Mouse (Mus musculus): ENCODE data around the gene Mettl27. TPM values are rescaled to one million over a fixed set of nuclear protein-coding genes. Genes with fewer than 3 reads are reported as not detected.
A peak's percentile ranks its signal among the peaks of the same experiment; 100 is the strongest.

The Mettl27 gene
- 4.6 and 9.4 TPM in 2 replicates for total RNA-seq (2014; rRNA removed; ENCODE audit: low replicate concordance)
- polyA plus RNA-seq (2015; fragmentation: Nextera tagmentation; extraction: Ambion mirVana): 6.4 and 8.3 TPM in 2 replicates

DNA sequence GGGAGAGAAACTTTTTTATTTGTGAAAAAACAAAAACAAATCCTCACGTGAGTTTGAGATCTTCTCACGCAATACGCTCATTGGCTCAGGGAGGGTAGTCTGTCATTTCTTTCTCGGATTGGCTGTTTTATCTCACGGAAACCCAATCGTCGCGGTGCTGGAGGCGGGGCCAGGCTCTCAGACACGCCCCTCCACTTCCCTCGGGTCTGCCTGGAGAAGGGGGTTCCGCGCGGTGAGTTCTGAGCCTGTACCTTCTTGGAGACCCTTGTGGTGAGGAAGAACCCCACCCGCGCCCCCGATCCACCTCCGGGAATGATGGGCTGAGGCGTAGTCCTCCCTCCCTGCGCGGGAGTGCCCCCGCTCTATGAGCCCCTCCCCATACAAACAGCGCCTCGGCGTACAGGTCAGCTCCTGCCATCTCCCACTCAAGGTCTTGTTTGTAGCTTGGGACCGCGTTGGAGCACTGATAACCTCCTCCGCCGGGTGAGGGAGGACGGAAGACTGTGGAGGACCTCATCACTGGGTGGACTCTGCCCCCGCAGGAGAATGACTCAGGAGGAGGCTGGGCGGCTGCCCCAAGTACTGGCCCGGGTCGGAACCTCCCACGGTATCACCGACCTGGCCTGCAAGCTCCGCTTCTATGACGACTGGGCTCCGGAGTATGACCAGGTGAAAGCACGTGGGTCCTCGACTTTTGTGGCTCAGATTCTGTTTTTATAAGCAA lies at the start of gene Mettl27:
Gene Mettl27 (plus strand): TSS at position 190 of the 724 bp plus-strand sequence.
- H3K4me3 ChIP-seq (ENCODE audit: low read depth, low read length): peak within 1 kb of the TSS; percentile 58
- DNase-seq (ENCODE audit: low spot score) (peak; percentile 92), ATAC-seq (ENCODE audit: insufficient read depth, low read depth) (peak; percentile 93)
- H3K27me3 ChIP-seq (ENCODE audit: control insufficient read depth, insufficient read depth, low read length): no peaks in the 10 kb centered on the region
- H3K36me3 ChIP-seq (replicated peaks; ENCODE audit: control insufficient read depth, insufficient read depth, low read length): no peaks in the 10 kb centered on the region
- WGBS: under 1% methylated on average over 41 of the region's 41 CpGs
- 0 out of 2 replicates have a peak within 1 kb of the TSS, but pooled peaks have one; percentile 33 for H3K27ac ChIP-seq (ENCODE audit: low read depth)
- peak within 1 kb of the TSS; percentile 82 for H3K4me2 ChIP-seq (ENCODE audit: low read depth, low read length)
- no peaks in the 10 kb centered on the region for H3K9me3 ChIP-seq (replicated peaks; ENCODE audit: control insufficient read depth, low read length)
- H3K4me1 ChIP-seq (ENCODE audit: control insufficient read depth, insufficient read depth): no peaks in the 10 kb centered on the region
- no peak for TF ChIP-seq CTCF (IDR thresholded peaks at IDR 0.05; ENCODE audit: low read depth)
- no peak for TF ChIP-seq EP300 (IDR thresholded peaks at IDR 0.05; ENCODE audit: low read depth)
- H3K9ac ChIP-seq (replicated peaks; ENCODE audit: low read depth, low read length): peak within 1 kb of the TSS; percentile 42

GRCm38 (mm10) chr5:134883077-134883476 lies 49.1 kb upstream of the Mettl27 start:
- TF ChIP-seq EP300 (IDR thresholded peaks at IDR 0.05; ENCODE audit: low read depth): no peak
- TF ChIP-seq CTCF (IDR thresholded peaks at IDR 0.05; ENCODE audit: low read depth): no peak
- Histone ChIP-seq H3K27me3 (ENCODE audit: control insufficient read depth, insufficient read depth, low read length) (no peaks in the 10 kb centered on the region), H3K36me3 (replicated peaks; ENCODE audit: control insufficient read depth, insufficient read depth, low read length) (no peaks in the 10 kb centered on the region), H3K4me3 (ENCODE audit: low read depth, low read length) (no peak overlapping the region), H3K9me3 (replicated peaks; ENCODE audit: control insufficient read depth, low read length) (0 out of 2 replicates have a peak, but pooled peaks cover 6% of the 10 kb centered on the region), H3K9ac (replicated peaks; ENCODE audit: low read depth, low read length) (no peak overlapping the region), H3K4me1 (ENCODE audit: control insufficient read depth, insufficient read depth) (no peaks in the 10 kb centered on the region), H3K27ac (ENCODE audit: low read depth) (no peak overlapping the region), H3K4me2 (ENCODE audit: low read depth, low read length) (no peak overlapping the region)
- DNase-seq (ENCODE audit: low spot score): no peak
- 42% methylated on average over 3 of the region's 3 CpGs for WGBS
- 0 out of 2 replicates have a peak, but pooled peaks have one; percentile 46 for ATAC-seq (ENCODE audit: insufficient read depth, low read depth)

GRCm38 (mm10) chr5:134887447-134888335 lies 44.5 kb upstream of the Mettl27 start:
- H3K27me3 ChIP-seq (ENCODE audit: control insufficient read depth, insufficient read depth, low read length): no peaks in the 10 kb centered on the region
- H3K4me3 ChIP-seq (ENCODE audit: low read depth, low read length): no peak overlapping the region
- 0 out of 2 replicates have a peak overlapping the region, but pooled peaks have one; percentile 17 for H3K4me2 ChIP-seq (ENCODE audit: low read depth, low read length)
- DNase-seq (ENCODE audit: low spot score) (peak; percentile 52), ATAC-seq (ENCODE audit: insufficient read depth, low read depth) (peak; percentile 74)
- H3K9ac ChIP-seq (replicated peaks; ENCODE audit: low read depth, low read length): no peak overlapping the region
- peak overlapping the region; percentile 85 for H3K27ac ChIP-seq (ENCODE audit: low read depth)
- WGBS: 48% methylated on average over 18 of the region's 18 CpGs
- TF ChIP-seq EP300 (IDR thresholded peaks at IDR 0.05; ENCODE audit: low read depth) (0 out of 2 replicates have a peak, but pooled peaks have one; percentile 40), CTCF (IDR thresholded peaks at IDR 0.05; ENCODE audit: low read depth) (no peak)
- H3K9me3 ChIP-seq (replicated peaks; ENCODE audit: control insufficient read depth, low read length): no peaks in the 10 kb centered on the region
- H3K36me3 ChIP-seq (replicated peaks; ENCODE audit: control insufficient read depth, insufficient read depth, low read length): no peaks in the 10 kb centered on the region
- 0 out of 2 replicates have a peak, but pooled peaks cover 9% of the 10 kb centered on the region for H3K4me1 ChIP-seq (ENCODE audit: control insufficient read depth, insufficient read depth)

- 65% methylated on average over 7 of the region's 7 CpGs for whole genome bisulfite sequencing
- Histone ChIP-seq H3K4me2 (ENCODE audit: low read depth, low read length) (no peak overlapping the region), H3K36me3 (replicated peaks; ENCODE audit: control insufficient read depth, insufficient read depth, low read length) (no peaks in the 10 kb centered on the region), H3K27ac (ENCODE audit: low read depth) (peak overlapping the region; percentile 85), H3K4me1 (ENCODE audit: control insufficient read depth, insufficient read depth) (0 out of 2 replicates have a peak, but pooled peaks cover 9% of the 10 kb centered on the region), H3K27me3 (ENCODE audit: control insufficient read depth, insufficient read depth, low read length) (no peaks in the 10 kb centered on the region), H3K9me3 (replicated peaks; ENCODE audit: control insufficient read depth, low read length) (no peaks in the 10 kb centered on the region), H3K4me3 (ENCODE audit: low read depth, low read length) (no peak overlapping the region), H3K9ac (replicated peaks; ENCODE audit: low read depth, low read length) (no peak overlapping the region)
- no peak for DNase-seq (ENCODE audit: low spot score)
- TF ChIP-seq CTCF (IDR thresholded peaks at IDR 0.05; ENCODE audit: low read depth) (no peak), EP300 (IDR thresholded peaks at IDR 0.05; ENCODE audit: low read depth) (no peak)
- no peak for ATAC-seq (ENCODE audit: insufficient read depth, low read depth)
Measured at GRCm38 (mm10) chr5:134888505-134888904, 43.7 kb upstream of the Mettl27 start.

DNA sequence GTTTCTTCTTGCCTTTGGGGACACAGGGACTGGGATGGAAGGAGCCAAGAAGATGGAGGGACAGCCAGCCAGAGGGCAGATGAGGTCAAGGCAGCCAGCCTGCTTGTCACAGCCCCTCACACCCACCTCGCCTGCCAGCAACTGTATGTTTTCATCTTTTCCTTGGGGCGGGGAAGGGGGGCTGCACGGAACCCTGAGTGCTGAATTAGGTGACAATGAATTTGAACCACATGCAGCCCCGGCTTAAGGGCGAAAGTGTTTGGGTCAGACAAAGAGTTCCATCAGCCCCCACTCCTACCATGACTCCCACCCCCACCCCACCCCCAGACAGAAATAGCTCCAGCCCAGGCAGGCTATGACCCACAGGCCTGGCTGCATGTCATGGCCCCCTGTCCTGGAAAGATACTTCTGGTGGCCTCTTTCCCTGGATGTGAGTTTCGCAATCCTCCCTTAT lies 41.5 kb upstream of the Mettl27 start:
- TF ChIP-seq EP300 (IDR thresholded peaks at IDR 0.05; ENCODE audit: low read depth) (no peak), CTCF (IDR thresholded peaks at IDR 0.05; ENCODE audit: low read depth) (no peak)
- no peak for ATAC-seq (ENCODE audit: insufficient read depth, low read depth)
- Histone ChIP-seq H3K4me1 (ENCODE audit: control insufficient read depth, insufficient read depth) (0 out of 2 replicates have a peak, but pooled peaks cover 9% of the 10 kb centered on the region), H3K4me2 (ENCODE audit: low read depth, low read length) (no peak overlapping the region), H3K4me3 (ENCODE audit: low read depth, low read length) (no peak overlapping the region), H3K27me3 (ENCODE audit: control insufficient read depth, insufficient read depth, low read length) (no peaks in the 10 kb centered on the region), H3K27ac (ENCODE audit: low read depth) (peak overlapping the region; percentile 73), H3K36me3 (replicated peaks; ENCODE audit: control insufficient read depth, insufficient read depth, low read length) (no peaks in the 10 kb centered on the region), H3K9ac (replicated peaks; ENCODE audit: low read depth, low read length) (no peak overlapping the region), H3K9me3 (replicated peaks; ENCODE audit: control insufficient read depth, low read length) (no peaks in the 10 kb centered on the region)
- no peak for DNase-seq (ENCODE audit: low spot score)
- 68% methylated on average over 6 of the region's 6 CpGs for WGBS

All from heart, postnatal 0 days (tissue).